19 mouse cellular contexts compared by ENCODE assay signal in the genomic region with DNA sequence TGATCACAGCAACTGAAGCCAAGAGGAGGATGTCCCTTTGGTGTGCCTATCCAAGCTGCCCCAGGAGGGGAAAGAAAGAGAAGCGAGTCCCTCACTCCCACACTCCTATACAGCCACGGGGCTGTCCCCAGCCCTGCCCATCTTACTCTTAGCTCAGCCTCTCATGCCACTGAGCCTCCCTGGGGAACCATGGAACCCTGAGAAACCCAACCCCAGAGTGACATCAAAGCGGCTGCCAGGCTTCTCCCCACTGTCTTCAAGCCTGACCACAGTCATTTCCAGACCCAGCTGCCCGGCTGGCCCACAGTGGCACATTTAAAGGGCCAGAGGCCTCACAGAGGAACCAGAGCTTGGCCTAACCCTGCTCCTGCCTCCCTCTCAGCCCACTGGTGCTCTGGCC. TPM values are rescaled to one million over a fixed set of nuclear protein-coding genes. Genes with fewer than 3 reads are reported as not detected.
DNase-seq lines count a peak whose midpoint lies in the region; ATAC-seq and TF ChIP-seq lines count a peak whose summit lies in the region.
"Had no signal": no experiment of that assay in that cellular context is flagged by ENCODE, and none has a peak within 500 bp of the region (broad histone marks: within the 10 kb centered on the region; RNA-seq: fewer than 3 reads in every experiment).

No protein-coding gene starts in this region.

- no peaks in the 10 kb centered on the region for H3K36me3 ChIP-seq in forebrain, postnatal 0 days (ENCODE audit: insufficient read depth)
- no peaks in the 10 kb centered on the region for H3K36me3 ChIP-seq in forebrain, embryonic 12.5 days (replicated peaks)
- no peaks in the 10 kb centered on the region for H3K36me3 ChIP-seq in kidney, postnatal 0 days (ENCODE audit: insufficient read depth, low read length)
- H3K36me3 ChIP-seq in embryonic facial prominence, embryonic 15.5 days, result no peaks in the 10 kb centered on the region
- H3K36me3 ChIP-seq: heart, embryonic 15.5 days; limb, embryonic 15.5 days; neural tube, embryonic 15.5 days had no signal

- DNase-seq in forebrain, postnatal 0 days, result no peak
- peak; percentile 49 for DNase-seq in kidney, postnatal 0 days (ENCODE audit: low spot score)
- DNase-seq in kidney, postnatal 14 days, result no peak
- peak; percentile 43 for DNase-seq in 3134 (ENCODE audit: extremely low read depth, insufficient read length, low spot score)
- DNase-seq in cerebellum, adult 18-20 months, result no peak
- DNase-seq in thymus, postnatal 4 days, result no peak
- DNase-seq: adrenal gland, postnatal 25 days; cerebellum, adult 8-10 months; kidney, adult 8-10 months; lung, postnatal 10 days had no signal

- no peaks in the 10 kb centered on the region for H3K9me3 ChIP-seq in forebrain, postnatal 0 days (ENCODE audit: low read length)
- no peaks in the 10 kb centered on the region for H3K9me3 ChIP-seq in forebrain, embryonic 12.5 days
- H3K9me3 ChIP-seq in kidney, postnatal 0 days (replicated peaks; ENCODE audit: low read length), result no peaks in the 10 kb centered on the region
- no peaks in the 10 kb centered on the region for H3K9me3 ChIP-seq in embryonic facial prominence, embryonic 15.5 days (replicated peaks)
- H3K9me3 ChIP-seq: embryonic facial prominence, embryonic 13.5 days; forebrain, embryonic 13.5 days; heart, embryonic 15.5 days; limb, embryonic 15.5 days; neural tube, embryonic 15.5 days had no signal

- no peaks in the 10 kb centered on the region for H3K27me3 ChIP-seq in forebrain, postnatal 0 days (ENCODE audit: insufficient read depth, low read length)
- H3K27me3 ChIP-seq in forebrain, embryonic 12.5 days, result no peaks in the 10 kb centered on the region
- no peaks in the 10 kb centered on the region for H3K27me3 ChIP-seq in kidney, postnatal 0 days (ENCODE audit: insufficient read depth, low read length)
- H3K27me3 ChIP-seq in embryonic facial prominence, embryonic 15.5 days, result no peaks in the 10 kb centered on the region
- H3K27me3 ChIP-seq: embryonic facial prominence, embryonic 13.5 days; forebrain, embryonic 13.5 days; limb, embryonic 15.5 days; neural tube, embryonic 15.5 days had no signal

- ATAC-seq in forebrain, postnatal 0 days, result peak; percentile 34
- no peak for ATAC-seq in forebrain, embryonic 12.5 days (ENCODE audit: low FRiP score)
- ATAC-seq in kidney, postnatal 0 days (replicated peaks; ENCODE audit: low FRiP score, low read depth), result no peak
- ATAC-seq in embryonic facial prominence, embryonic 15.5 days (ENCODE audit: insufficient number of reproducible peaks, low FRiP score, low TSS enrichment, low read depth), result peak; percentile 39; the same call in 1 of the 2 replicates
- ATAC-seq: activated CD4-positive, CD25-positive, alpha-beta regulatory T cell, adult 4 months; forebrain, embryonic 13.5 days had no signal

- TF ChIP-seq CTCF in forebrain, postnatal 0 days (IDR thresholded peaks at IDR 0.05; ENCODE audit: low read depth), result no peak
- TF ChIP-seq CTCF in kidney, postnatal 0 days (IDR thresholded peaks at IDR 0.05; ENCODE audit: low read depth), result no peak

- H3K4me1 ChIP-seq in forebrain, postnatal 0 days (ENCODE audit: insufficient read depth), result no peaks in the 10 kb centered on the region
- peaks cover 18% of the 10 kb centered on the region for H3K4me1 ChIP-seq in forebrain, embryonic 12.5 days
- peaks cover 5% of the 10 kb centered on the region; the same call in 1 of the 2 replicates for H3K4me1 ChIP-seq in kidney, postnatal 0 days (replicated peaks; ENCODE audit: insufficient read depth, low read length)
- peaks cover 43% of the 10 kb centered on the region for H3K4me1 ChIP-seq in embryonic facial prominence, embryonic 15.5 days

- no peak overlapping the region for H3K4me2 ChIP-seq in forebrain, postnatal 0 days (ENCODE audit: low read depth)
- no peak overlapping the region for H3K4me2 ChIP-seq in forebrain, embryonic 12.5 days
- H3K4me2 ChIP-seq in kidney, postnatal 0 days (ENCODE audit: low read length), result no peak overlapping the region
- no peak overlapping the region for H3K4me2 ChIP-seq in embryonic facial prominence, embryonic 15.5 days (replicated peaks)
- H3K4me2 ChIP-seq: embryonic facial prominence, embryonic 13.5 days; forebrain, embryonic 13.5 days; heart, embryonic 15.5 days; limb, embryonic 15.5 days; neural tube, embryonic 15.5 days had no signal

- WGBS in forebrain, postnatal 0 days, result 62% methylated on average over 4 of the region's 4 CpGs
- 73% methylated on average over 4 of the region's 4 CpGs for WGBS in forebrain, embryonic 12.5 days
- 29% methylated on average over 4 of the region's 4 CpGs for WGBS in kidney, postnatal 0 days
- WGBS in embryonic facial prominence, embryonic 15.5 days, result 37% methylated on average over 4 of the region's 4 CpGs

- H3K9ac ChIP-seq in forebrain, postnatal 0 days, result no peak overlapping the region
- no peak overlapping the region for H3K9ac ChIP-seq in forebrain, embryonic 12.5 days
- H3K9ac ChIP-seq in kidney, postnatal 0 days (ENCODE audit: low read depth, low read length), result 0 out of 2 replicates have a peak overlapping the region, but pooled peaks have one; percentile 18
- H3K9ac ChIP-seq in embryonic facial prominence, embryonic 15.5 days, result no peak overlapping the region
- H3K9ac ChIP-seq: embryonic facial prominence, embryonic 13.5 days; forebrain, embryonic 13.5 days; heart, embryonic 15.5 days; limb, embryonic 15.5 days; neural tube, embryonic 15.5 days had no signal

- no peak overlapping the region for H3K4me3 ChIP-seq in forebrain, postnatal 0 days (ENCODE audit: low read depth, low read length)
- H3K4me3 ChIP-seq in forebrain, embryonic 12.5 days (replicated peaks), result no peak overlapping the region
- H3K4me3 ChIP-seq in kidney, postnatal 0 days (replicated peaks; ENCODE audit: low read depth, low read length), result no peak overlapping the region
- H3K4me3 ChIP-seq in embryonic facial prominence, embryonic 15.5 days (replicated peaks), result no peak overlapping the region
- H3K4me3 ChIP-seq: embryonic facial prominence, embryonic 13.5 days; forebrain, embryonic 13.5 days; heart, embryonic 15.5 days; limb, embryonic 15.5 days; neural tube, embryonic 15.5 days had no signal

- no peak overlapping the region for H3K27ac ChIP-seq in forebrain, postnatal 0 days (ENCODE audit: low read depth, low read length)
- H3K27ac ChIP-seq in forebrain, embryonic 12.5 days, result no peak overlapping the region
- no peak overlapping the region for H3K27ac ChIP-seq in kidney, postnatal 0 days
- H3K27ac ChIP-seq in embryonic facial prominence, embryonic 15.5 days (replicated peaks), result peak overlapping the region; percentile 44; the same call in 1 of the 2 replicates
- H3K27ac ChIP-seq: embryonic facial prominence, embryonic 13.5 days; forebrain, embryonic 13.5 days; heart, embryonic 15.5 days; limb, embryonic 15.5 days; neural tube, embryonic 15.5 days had no signal

RNA-seq across cellular contexts. Expression of a gene that starts 47.5 kb away (rescaled TPM):
- total RNA-seq in forebrain, postnatal 0 days (2014; rRNA removed), result 10.1 and 11.2 TPM in 2 replicates
- 8.2 and 10.1 TPM in 2 replicates for polyA plus RNA-seq in forebrain, postnatal 0 days (2015; fragmentation: Nextera tagmentation; extraction: Ambion mirVana)
- 13.1 and 15.5 TPM in 2 replicates for polyA plus RNA-seq in forebrain, embryonic 12.5 days (2016; fragmentation: Nextera tagmentation; extraction: Ambion mirVana)
- 34.3 and 37.5 TPM in 2 replicates for polyA plus RNA-seq in kidney, postnatal 0 days (2015; fragmentation: Nextera tagmentation; extraction: Ambion mirVana)
- polyA plus RNA-seq in embryonic facial prominence, embryonic 15.5 days (2015; fragmentation: Nextera tagmentation; extraction: Ambion mirVana), result 155 and 160 TPM in 2 replicates
- total RNA-seq: common myeloid progenitor, adult 5-6 weeks had no signal

Comparison
In these comparisons a context has a peak if more than half of its experiments do, and no peak if none do; other contexts are left out.
1. ATAC-seq: peak in forebrain, postnatal 0 days (single experiment) and embryonic facial prominence, embryonic 15.5 days (single experiment); none in forebrain, embryonic 12.5 days (single experiment) and kidney, postnatal 0 days (single experiment).
2. DNase-seq: peak in kidney, postnatal 0 days (single experiment) and 3134 (single experiment); none in forebrain, postnatal 0 days (single experiment), kidney, postnatal 14 days (single experiment), cerebellum, adult 18-20 months (0 of 2) and thymus, postnatal 4 days (single experiment).